ENCODE assay signal across 8 mouse cellular contexts in the genomic region with DNA sequence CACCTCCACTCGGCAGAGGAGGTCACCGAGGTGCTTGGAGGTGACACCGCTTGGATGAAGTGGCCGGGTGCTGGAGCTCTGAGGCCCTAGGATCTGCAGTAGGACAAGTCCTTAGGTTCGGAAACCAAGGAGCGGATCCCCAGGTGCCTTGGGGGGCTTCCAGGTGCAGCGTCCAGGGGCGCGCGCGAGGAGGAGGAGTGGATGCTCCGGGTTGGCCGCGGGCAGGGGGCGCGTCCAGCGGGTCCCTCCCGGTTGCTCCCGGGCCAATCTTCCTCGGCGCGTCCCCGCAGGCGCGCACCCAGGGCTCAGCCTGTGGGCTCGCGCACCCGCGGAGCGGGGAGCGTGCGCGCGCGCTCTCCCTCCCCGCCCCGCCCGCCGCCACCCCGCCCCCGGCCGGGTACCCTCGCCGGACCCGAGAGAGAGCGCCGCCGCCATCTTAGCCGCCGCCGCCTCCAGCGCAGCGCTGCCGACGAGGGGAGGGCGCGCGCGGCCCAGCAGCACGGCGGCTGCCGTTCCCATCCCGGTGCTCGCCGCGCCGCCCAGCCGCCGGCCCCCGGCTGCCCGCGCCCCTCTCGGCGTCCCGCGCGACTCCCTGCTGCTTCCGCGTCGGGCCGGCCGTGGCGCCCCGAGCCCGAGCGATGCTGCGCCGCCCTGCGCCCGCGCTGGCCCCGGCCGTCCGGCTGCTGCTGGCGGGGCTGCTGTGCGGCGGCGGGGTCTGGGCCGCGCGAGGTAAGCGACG. TPM values are rescaled to one million over a fixed set of nuclear protein-coding genes. Genes with fewer than 3 reads are reported as not detected.
DNase-seq lines count a peak whose midpoint lies in the region; ATAC-seq and TF ChIP-seq lines count a peak whose summit lies in the region.

A gene (plus strand): TSS at position 425 of the 739 bp plus-strand sequence.

- H3K4me1 ChIP-seq in embryonic facial prominence, embryonic 13.5 days: peaks cover 13% of the 10 kb centered on the region
- peaks cover 18% of the 10 kb centered on the region for H3K4me1 ChIP-seq in limb, embryonic 15.5 days
- H3K4me1 ChIP-seq in midbrain, postnatal 0 days (ENCODE audit: insufficient read depth, low read length): peaks cover 4% of the 10 kb centered on the region; the same call in 1 of the 2 replicates

- no peak for TF ChIP-seq CTCF in midbrain, postnatal 0 days (IDR thresholded peaks at IDR 0.05)

- peak; percentile 73 for DNase-seq in A20 (ENCODE audit: low read depth, low spot score)
- DNase-seq in adrenal gland, postnatal 10 days: peak; percentile 77
- DNase-seq in heart, adult 9 months (ENCODE audit: low spot score in 2 of 2): peak; percentile 49 to 61
- DNase-seq in kidney, adult 8-10 months: peak; percentile 22 to 37
- peak; percentile 87 for DNase-seq in midbrain, postnatal 0 days (ENCODE audit: low spot score)
- DNase-seq in thymus, postnatal 25 days: peak; percentile 37

- no peaks in the 10 kb centered on the region for H3K36me3 ChIP-seq in embryonic facial prominence, embryonic 13.5 days
- H3K36me3 ChIP-seq in limb, embryonic 15.5 days: no peaks in the 10 kb centered on the region
- no peaks in the 10 kb centered on the region for H3K36me3 ChIP-seq in midbrain, postnatal 0 days (ENCODE audit: insufficient read depth, low read length)

- peak within 1 kb of the TSS; percentile 82 for H3K4me3 ChIP-seq in embryonic facial prominence, embryonic 13.5 days
- H3K4me3 ChIP-seq in limb, embryonic 15.5 days: peak within 1 kb of the TSS; percentile 85
- peak within 1 kb of the TSS; percentile 93 for H3K4me3 ChIP-seq in midbrain, postnatal 0 days (ENCODE audit: low read depth, low read length)

- peak within 1 kb of the TSS; percentile 95 for H3K4me2 ChIP-seq in embryonic facial prominence, embryonic 13.5 days
- peak within 1 kb of the TSS; percentile 96 for H3K4me2 ChIP-seq in limb, embryonic 15.5 days
- peak within 1 kb of the TSS; percentile 95 for H3K4me2 ChIP-seq in midbrain, postnatal 0 days (ENCODE audit: low read depth, low read length, poor library complexity, severe bottlenecking)

- under 1% methylated on average over 76 of the region's 103 CpGs for WGBS in embryonic facial prominence, embryonic 13.5 days
- WGBS in limb, embryonic 15.5 days: 1% methylated on average over 70 of the region's 103 CpGs
- WGBS in midbrain, postnatal 0 days: under 1% methylated on average over 63 of the region's 103 CpGs

- H3K27ac ChIP-seq in embryonic facial prominence, embryonic 13.5 days: peak within 1 kb of the TSS; percentile 22; the same call in 1 of the 2 replicates
- no peak within 1 kb of the TSS for H3K27ac ChIP-seq in limb, embryonic 15.5 days
- peak within 1 kb of the TSS; percentile 88 for H3K27ac ChIP-seq in midbrain, postnatal 0 days (ENCODE audit: low read depth, low read length)

- H3K9me3 ChIP-seq in embryonic facial prominence, embryonic 13.5 days: 0 out of 2 replicates have a peak, but pooled peaks cover under 1% of the 10 kb centered on the region
- H3K9me3 ChIP-seq in limb, embryonic 15.5 days: no peaks in the 10 kb centered on the region
- H3K9me3 ChIP-seq in midbrain, postnatal 0 days (ENCODE audit: low read length): no peaks in the 10 kb centered on the region

- H3K9ac ChIP-seq in embryonic facial prominence, embryonic 13.5 days: peak within 1 kb of the TSS; percentile 89
- peak within 1 kb of the TSS; percentile 89 for H3K9ac ChIP-seq in limb, embryonic 15.5 days
- H3K9ac ChIP-seq in midbrain, postnatal 0 days (replicated peaks; ENCODE audit: low read length, poor library complexity, severe bottlenecking): peak within 1 kb of the TSS; percentile 94

- H3K27me3 ChIP-seq in embryonic facial prominence, embryonic 13.5 days: peaks cover 57% of the 10 kb centered on the region
- H3K27me3 ChIP-seq in limb, embryonic 15.5 days: peaks cover 29% of the 10 kb centered on the region
- H3K27me3 ChIP-seq in midbrain, postnatal 0 days (ENCODE audit: insufficient read depth, low read length): no peaks in the 10 kb centered on the region

- ATAC-seq in embryonic facial prominence, embryonic 13.5 days (ENCODE audit: insufficient number of reproducible peaks, insufficient read depth, low FRiP score, low TSS enrichment, low read depth): peak; percentile 38
- ATAC-seq in limb, embryonic 15.5 days (ENCODE audit: insufficient number of reproducible peaks, low FRiP score, low TSS enrichment, low read depth): 0 out of 2 replicates have a peak, but pooled peaks have one; percentile 58
- peak; percentile 83 for ATAC-seq in midbrain, postnatal 0 days (ENCODE audit: low FRiP score)

RNA-seq across cellular contexts. Expression of the gene that starts here (rescaled TPM):
- 10 to 100 TPM; 72.7 to 95.7 TPM for total RNA-seq in adrenal gland, postnatal 10 days (2021)
- 21.5 and 51.2 TPM in 2 replicates for polyA plus RNA-seq in embryonic facial prominence, embryonic 13.5 days (2015; fragmentation: Nextera tagmentation; extraction: Ambion mirVana)
- polyA plus RNA-seq in limb, embryonic 15.5 days (2015; fragmentation: Nextera tagmentation; extraction: Ambion mirVana): 39.4 and 56.1 TPM in 2 replicates
- total RNA-seq in midbrain, postnatal 0 days (2014; rRNA removed): 552 and 565 TPM in 2 replicates
- 196 and 209 TPM in 2 replicates for polyA plus RNA-seq in midbrain, postnatal 0 days (2015; fragmentation: Nextera tagmentation; extraction: Ambion mirVana)

Comparison
In these comparisons a context has a peak if more than half of its experiments do, and no peak if none do; other contexts are left out.
1. DNase-seq: peak in every context shown above with its lines; median percentile 87 in midbrain, postnatal 0 days; 77 in adrenal gland, postnatal 10 days; 73 in A20; 55 in heart, adult 9 months; 37 in thymus, postnatal 25 days; 30 in kidney, adult 8-10 months.